Mouse (Mus musculus) stomach, adult 2 months (tissue): ENCODE results near the gene Pip4k2b. TPM values are rescaled to one million over a fixed set of nuclear protein-coding genes. Genes with fewer than 3 reads are reported as not detected.

ENCODE experiments used
- polyA plus RNA-seq: library from polyadenylated mRNA; depleted of rRNA; stranded (reverse); fragments of >200 nt; gene quantifications from 2 replicates; pipeline ENCODE4 v1.2.3, GENCODE M21; 2012; rRNA removed

Gene Pip4k2b
- 3.1 and 4.2 TPM in 2 replicates for polyA plus RNA-seq

DNA sequence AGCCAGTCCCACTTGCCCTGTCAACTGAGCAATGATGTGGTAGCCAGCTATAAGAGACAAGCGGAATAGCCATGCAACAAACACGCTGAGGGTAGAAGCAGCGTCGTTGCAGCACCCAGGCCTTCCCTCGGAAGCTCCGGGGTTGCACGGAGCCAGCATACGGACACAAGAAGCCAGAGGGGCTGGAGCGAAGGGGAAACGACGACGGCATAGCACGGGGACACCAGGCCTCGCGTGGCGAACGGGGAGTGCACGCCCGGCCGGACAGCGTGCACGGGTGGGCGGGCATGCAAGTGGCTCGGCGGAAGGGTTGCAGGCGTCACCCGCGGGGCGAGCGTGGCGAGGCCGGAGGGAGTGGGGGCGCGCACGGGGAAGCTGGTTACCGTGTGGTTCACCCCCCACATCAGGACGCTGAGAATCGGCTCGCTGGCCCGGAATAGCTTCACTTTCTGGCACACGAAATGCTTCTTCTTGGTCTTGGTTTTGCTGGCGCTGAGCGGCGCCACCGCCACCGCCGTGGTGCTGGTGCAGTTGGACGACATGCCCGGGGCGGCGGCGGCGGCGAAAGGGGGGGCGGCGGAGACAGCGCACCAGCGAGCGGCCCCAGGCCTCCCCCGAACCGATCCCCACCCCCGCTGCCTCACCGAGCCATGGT is at the start of gene Pip4k2b:
TSS of gene Pip4k2b (minus strand) at position 642 of the 655 bp plus-strand sequence.

DNA sequence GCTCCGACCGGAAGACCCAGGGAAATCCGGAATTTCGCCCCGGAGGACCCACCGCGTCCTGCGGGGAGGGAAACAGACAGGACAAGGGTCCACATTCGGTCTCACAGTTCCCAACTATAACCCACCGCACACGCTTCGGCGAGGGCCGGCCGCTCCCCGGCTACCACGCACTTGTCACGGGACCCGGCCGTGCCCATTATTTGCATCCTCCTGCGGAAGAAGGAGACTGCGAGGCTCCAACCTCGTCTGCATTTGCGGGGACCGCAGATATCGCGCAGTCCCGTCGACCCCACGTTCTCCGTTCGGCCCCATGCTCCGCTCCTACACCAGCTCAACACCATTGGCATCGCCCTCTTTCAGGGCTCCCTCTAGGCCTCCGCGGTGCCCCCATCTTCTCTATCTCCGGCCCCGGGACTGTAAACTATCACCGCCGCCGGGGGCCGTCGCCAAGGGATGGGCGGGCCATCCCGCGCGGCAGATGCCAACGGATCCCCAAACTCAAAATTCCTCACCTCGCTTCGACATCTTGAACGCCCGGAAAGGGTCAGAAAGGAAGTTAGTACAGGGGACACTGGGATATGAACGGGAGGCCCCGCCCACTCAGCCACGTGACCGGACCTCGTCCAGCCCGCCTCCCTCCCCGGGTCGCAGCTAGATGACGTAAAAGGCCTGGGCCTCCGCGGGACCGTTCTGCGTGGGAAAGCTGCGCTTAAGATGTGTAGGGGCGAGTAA is 37.5 kb upstream of the Pip4k2b start, which contains the start of gene Rpl23:
TSS of gene Rpl23 (minus strand) at position 606 of the 732 bp plus-strand sequence.

GRCm38 (mm10) chr11:97775808-97776496 is 31.4 kb upstream of the Pip4k2b start, which contains the start of gene 1700001P01Rik:
TSS of gene 1700001P01Rik (minus strand) at chr11:97775918.

DNA sequence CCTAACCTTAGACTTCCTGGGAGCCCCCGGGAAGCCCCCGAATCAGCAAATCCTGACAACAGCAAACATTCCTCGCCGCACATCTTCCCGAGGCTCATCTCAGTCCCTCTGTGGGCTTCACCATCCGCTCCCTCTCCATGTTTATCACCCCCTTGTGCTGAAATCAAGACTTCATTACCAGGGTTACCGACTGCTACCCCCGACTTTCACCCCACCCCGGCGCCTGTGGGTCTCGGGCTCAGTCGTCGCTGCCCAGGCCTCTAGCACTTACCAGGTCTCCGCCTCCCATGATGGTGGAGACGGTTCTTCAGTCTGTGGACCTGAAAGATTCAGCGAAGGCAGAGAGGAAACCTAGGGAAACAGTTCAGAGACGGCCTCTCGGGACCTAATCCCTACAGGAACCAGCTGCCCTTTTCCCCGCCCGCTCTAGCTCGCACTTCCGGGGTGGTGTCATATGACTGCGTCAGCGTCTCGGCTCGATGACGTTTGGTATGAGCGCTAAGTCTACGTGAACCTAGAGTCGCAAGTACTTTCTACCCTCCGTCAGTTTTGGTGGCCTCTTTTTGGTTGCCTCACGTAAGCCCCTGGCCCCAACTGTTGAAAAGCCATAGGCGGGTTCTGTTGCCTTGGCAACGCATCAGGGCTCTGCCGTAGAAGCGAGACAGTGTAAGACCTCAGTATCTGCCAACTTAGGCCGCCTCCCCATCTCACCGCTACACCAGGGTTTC is 21.8 kb upstream of the Pip4k2b start, which contains the start of gene Cwc25:
TSS of gene Cwc25 (minus strand) at position 403 of the 728 bp plus-strand sequence.

GRCm38 (mm10) chr11:97703039-97703826 is 41.3 kb downstream of the Pip4k2b start, which contains the start of gene Psmb3:
TSS of gene Psmb3 (plus strand) at chr11:97703399.

GRCm38 (mm10) chr11:97700003-97700745 is 44.3 kb downstream of the Pip4k2b start, which contains the start of gene Pcgf2:
TSS of gene Pcgf2 (minus strand) at chr11:97700497.

GRCm38 (mm10) chr11:97685613-97686321 is 58.7 kb downstream of the Pip4k2b start, which contains the start of gene Cisd3:
TSS of gene Cisd3 (plus strand) at chr11:97685826.

Other genes with a start within 250 kb of the Pip4k2b start
- gene 4933428G20Rik, start 244.4 kb downstream of the Pip4k2b start, polyA plus RNA-seq: not detected in 2 replicates
- 1.3 and 1.5 TPM in 2 replicates for gene Srcin1, start 168.5 kb downstream of the Pip4k2b start, polyA plus RNA-seq
- gene Epop, start 115.0 kb downstream of the Pip4k2b start, polyA plus RNA-seq: 10.8 and 47.3 TPM in 2 replicates
- gene Mllt6, start 81.3 kb downstream of the Pip4k2b start, polyA plus RNA-seq: 17.2 and 18.0 TPM in 2 replicates
- gene Cisd3, start 58.9 kb downstream of the Pip4k2b start, polyA plus RNA-seq: 20.8 and 28.9 TPM in 2 replicates
- gene Pcgf2, start 44.2 kb downstream of the Pip4k2b start, polyA plus RNA-seq: 61.2 and 61.9 TPM in 2 replicates
- gene Psmb3, start 41.3 kb downstream of the Pip4k2b start, polyA plus RNA-seq: 154 and 171 TPM in 2 replicates
- gene Cwc25, start 21.9 kb upstream of the Pip4k2b start, polyA plus RNA-seq: 1.8 and 1.9 TPM in 2 replicates
- gene 1700001P01Rik, start 31.2 kb upstream of the Pip4k2b start, polyA plus RNA-seq: not detected in 2 replicates
- gene Rpl23, start 37.7 kb upstream of the Pip4k2b start, polyA plus RNA-seq: 11.0 and 11.8 TPM in 2 replicates
- gene Lasp1, start 54.3 kb upstream of the Pip4k2b start, polyA plus RNA-seq: 129 and 134 TPM in 2 replicates
- 0.18 and 0.49 TPM in 2 replicates for gene B230217C12Rik, start 96.1 kb upstream of the Pip4k2b start, polyA plus RNA-seq
- gene Fbxo47, start 139.4 kb upstream of the Pip4k2b start, polyA plus RNA-seq: 0.14 TPM in 1 of 2 replicates, not detected in the other
- 0.67 and 0.73 TPM in 2 replicates for gene Plxdc1, start 241.7 kb upstream of the Pip4k2b start, polyA plus RNA-seq